Mouse (Mus musculus) olfactory bulb, adult 2 months (tissue): Measurements from ENCODE around the gene G3bp2. TPM values are rescaled to one million over a fixed set of nuclear protein-coding genes. Genes with fewer than 3 reads are reported as not detected.
A peak's percentile ranks its signal among the peaks of the same experiment; 100 is the strongest.

Source experiments
- H3K27ac ChIP-seq: fragments of 200-500 bp; 2 replicates; pipeline ENCODE4 v1.5.1; 2012; ENCODE audit warnings: low read depth, low read length; ENCODE audit not compliant: insufficient read depth
- H3K4me1 ChIP-seq: fragments of 200-500 bp; 2 replicates; pipeline ENCODE4 v1.6.1; 2012; ENCODE audit warnings: low read length; ENCODE audit not compliant: control insufficient read depth, insufficient read depth
- H3K4me3 ChIP-seq: fragments of 200-500 bp; 2 replicates; pipeline ENCODE4 v1.5.1; 2012; ENCODE audit warnings: mild to moderate bottlenecking, low read depth, low read length, moderate library complexity; ENCODE audit not compliant: insufficient read depth
- CTCF ChIP-seq: fragments of 200-500 bp; IDR thresholded peaks from 2 replicates; pipeline ENCODE4 v1.5.1; 2012; ENCODE audit warnings: low read depth, mild to moderate bottlenecking, low read length, moderate library complexity; ENCODE audit not compliant: insufficient read depth
- POLR2A ChIP-seq: fragments of 200-500 bp; IDR thresholded peaks from 2 replicates; pipeline ENCODE4 v1.6.1; 2012; ENCODE audit warnings: mild to moderate bottlenecking, low read depth, low read length, moderate library complexity; ENCODE audit not compliant: insufficient read depth
- WGBS: fragments of 180-500 bp; shearing (Covaris S2); methylation state at CpG from one replicate; pipeline ENCODE4 v1.1.7; 2018; 5-methylcytosine and 5-hydroxymethylcytosine counted together
- polyA plus RNA-seq: library from polyadenylated mRNA; stranded (reverse); fragments of >200 nt; gene quantifications from 2 replicates; pipeline ENCODE4 v1.2.4, GENCODE M21; 2012; ENCODE audit warnings: low replicate concordance; ENCODE audit not compliant: missing spikeins, insufficient read depth, insufficient read length

Gene G3bp2
- polyA plus RNA-seq, 1 experiment = 170 TPM

DNA sequence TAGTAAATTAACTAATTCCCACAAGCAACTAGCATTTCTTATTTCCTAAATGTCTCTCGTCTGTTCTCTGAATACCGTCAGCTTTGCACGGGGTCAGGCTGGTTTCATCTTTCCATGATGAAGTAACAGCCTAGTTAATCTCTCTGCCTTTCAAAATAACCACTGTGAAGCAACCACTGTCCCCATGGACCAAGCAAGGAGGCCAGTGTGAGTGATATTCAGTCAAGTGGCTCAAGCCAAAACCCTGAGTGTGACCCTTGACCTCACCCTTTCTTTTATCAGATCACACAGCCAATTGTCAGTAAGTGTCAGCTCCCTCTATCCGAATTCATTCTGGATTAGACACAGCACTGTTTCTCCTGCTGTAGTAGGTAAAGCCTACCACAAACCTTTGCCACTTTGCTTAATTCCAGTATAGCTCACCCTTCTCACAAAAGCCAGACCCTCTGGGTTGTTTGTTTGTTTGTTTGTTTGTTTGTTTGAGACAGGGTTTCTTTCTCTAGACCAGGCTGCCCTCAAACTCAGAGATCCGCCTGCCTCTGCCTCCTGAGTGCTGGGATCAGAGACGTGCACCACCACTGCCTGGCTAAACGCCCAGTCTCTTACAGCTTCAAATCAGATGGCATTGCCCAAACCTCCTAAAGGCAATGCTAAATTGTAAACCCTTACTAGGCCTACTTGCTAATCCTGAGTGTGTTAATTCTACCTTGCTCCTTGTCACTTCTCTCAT is 2.5 kb upstream of the G3bp2 start:
- no peak overlapping the region for H3K27ac ChIP-seq
- no peak overlapping the region for H3K4me3 ChIP-seq
- H3K4me1 ChIP-seq = 0 out of 2 replicates have a peak, but pooled peaks cover 2% of the 10 kb centered on the region
- no peak for TF ChIP-seq POLR2A
- no peak for TF ChIP-seq CTCF
- WGBS = 85% methylated on average over 7 of the region's 7 CpGs

DNA sequence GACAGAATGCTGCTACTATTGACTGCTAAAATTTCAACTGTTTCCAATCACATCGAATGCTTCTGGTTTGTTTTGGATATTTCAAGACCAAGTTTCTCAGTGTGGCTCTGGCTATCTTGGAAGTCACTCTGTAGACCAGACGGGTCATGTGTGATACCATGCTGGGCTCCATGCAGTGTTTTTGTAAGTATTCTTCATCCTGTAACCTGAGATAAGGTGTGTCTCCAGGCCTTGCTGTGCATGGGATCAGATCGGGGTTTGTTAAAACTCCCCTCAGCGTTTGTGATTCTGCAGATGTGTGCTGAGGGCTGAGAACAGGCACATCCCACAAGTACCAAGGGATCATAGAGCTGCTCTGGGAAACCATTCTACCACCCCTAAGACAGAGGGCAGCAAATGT is 1.7 kb upstream of the G3bp2 start:
- Histone ChIP-seq H3K27ac (no peak overlapping the region), H3K4me1 (0 out of 2 replicates have a peak, but pooled peaks cover 2% of the 10 kb centered on the region), H3K4me3 (no peak overlapping the region)
- no peak for TF ChIP-seq POLR2A
- no peak for TF ChIP-seq CTCF
- WGBS = 70% methylated on average over 4 of the region's 4 CpGs

DNA sequence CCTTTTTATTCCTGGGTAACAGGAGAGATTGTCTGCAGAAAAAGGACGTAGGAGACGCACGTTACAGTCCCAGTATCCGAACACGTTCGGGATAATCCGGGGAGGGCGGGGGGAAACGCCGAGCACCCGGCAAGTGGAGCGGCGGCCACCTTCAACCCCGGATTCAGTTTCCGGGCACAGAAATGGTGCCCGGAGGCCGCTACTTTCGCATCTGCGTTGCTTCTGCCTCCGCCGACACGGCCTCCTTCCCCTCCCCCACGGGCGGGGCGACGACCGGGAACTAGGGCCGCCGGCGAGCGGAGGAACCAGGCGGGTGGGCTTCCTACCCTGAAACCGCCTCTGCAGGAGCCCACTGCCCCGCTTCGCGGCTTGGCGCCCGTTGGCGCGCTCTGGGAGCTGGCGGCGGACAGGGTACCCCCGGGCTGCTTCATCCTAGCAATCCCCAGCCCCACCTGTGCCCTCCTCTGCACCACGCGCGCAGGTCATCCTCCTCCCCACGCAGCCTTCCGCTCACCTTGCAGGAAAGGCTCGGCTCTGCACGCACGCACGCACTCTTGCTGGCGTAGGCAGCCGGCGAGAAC is 608 bp downstream of the G3bp2 start:
- Histone ChIP-seq H3K4me1 (0 out of 2 replicates have a peak, but pooled peaks cover 2% of the 10 kb centered on the region), H3K4me3 (peak overlapping the region; percentile 70), H3K27ac (peak overlapping the region; percentile 86)
- TF ChIP-seq POLR2A (no peak), CTCF (no peak)
- under 1% methylated on average over 55 of the region's 55 CpGs for WGBS

DNA sequence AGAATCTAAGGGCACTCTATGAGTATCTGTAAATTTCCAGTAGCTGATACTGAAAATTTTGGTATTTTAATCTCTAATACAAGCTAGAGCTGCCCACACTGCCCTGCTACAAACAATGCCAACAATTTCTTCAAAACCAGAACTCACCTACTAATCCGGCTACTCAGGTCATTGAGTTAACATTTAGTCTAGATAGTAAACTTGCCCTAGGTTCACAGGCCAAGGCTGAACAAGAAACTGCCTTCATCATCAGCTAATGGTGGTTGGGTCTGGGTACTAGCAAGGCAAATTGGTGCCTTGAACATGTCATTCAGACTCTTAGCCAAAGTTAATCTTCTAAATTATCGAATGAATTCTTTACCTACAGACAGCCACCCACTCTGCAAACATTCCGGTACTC is 2.2 kb downstream of the G3bp2 start:
- no peak overlapping the region for H3K27ac ChIP-seq
- 0 out of 2 replicates have a peak, but pooled peaks cover 2% of the 10 kb centered on the region for H3K4me1 ChIP-seq
- 52% methylated on average over 3 of the region's 3 CpGs for WGBS
- TF ChIP-seq CTCF (no peak), POLR2A (no peak)
- no peak overlapping the region for H3K4me3 ChIP-seq

- 0 out of 2 replicates have a peak, but pooled peaks cover 2% of the 10 kb centered on the region for H3K4me1 ChIP-seq
- no peak overlapping the region for H3K27ac ChIP-seq
- 77% methylated on average over 1 of the region's 1 CpGs for WGBS
- no peak overlapping the region for H3K4me3 ChIP-seq
- TF ChIP-seq POLR2A (no peak), CTCF (no peak)
These were observed 3.1 kb downstream of the G3bp2 start for GRCm38 (mm10) chr5:92080400-92080799.

GRCm38 (mm10) chr5:92079304-92079703 is 4.2 kb downstream of the G3bp2 start:
- Histone ChIP-seq H3K4me1 (0 out of 2 replicates have a peak, but pooled peaks cover 2% of the 10 kb centered on the region), H3K27ac (no peak overlapping the region), H3K4me3 (no peak overlapping the region)
- no peak for TF ChIP-seq CTCF
- TF ChIP-seq POLR2A = no peak
- WGBS = 65% methylated on average over 1 of the region's 1 CpGs

DNA sequence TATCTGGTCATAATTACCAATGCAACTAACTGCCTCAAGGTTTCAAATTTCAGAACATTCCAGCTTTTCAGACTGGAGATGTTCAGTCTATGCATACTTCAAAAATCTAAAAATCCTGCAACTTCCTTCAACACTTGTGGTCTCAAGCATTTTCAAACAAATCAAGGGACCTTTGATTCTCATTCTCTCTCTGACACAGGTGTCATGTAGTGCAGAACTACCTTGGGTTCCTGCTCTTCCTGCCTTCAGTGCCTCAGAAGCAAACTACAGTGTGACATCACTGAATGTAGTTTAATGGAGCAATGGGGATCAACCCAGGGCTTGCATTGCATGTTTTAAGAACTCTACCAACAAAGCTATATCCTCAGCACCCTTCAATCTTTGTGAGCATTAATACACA is 4.8 kb downstream of the G3bp2 start:
- Histone ChIP-seq H3K27ac (no peak overlapping the region), H3K4me3 (no peak overlapping the region), H3K4me1 (peaks cover 5% of the 10 kb centered on the region)
- no peak for TF ChIP-seq POLR2A
- TF ChIP-seq CTCF = no peak

DNA sequence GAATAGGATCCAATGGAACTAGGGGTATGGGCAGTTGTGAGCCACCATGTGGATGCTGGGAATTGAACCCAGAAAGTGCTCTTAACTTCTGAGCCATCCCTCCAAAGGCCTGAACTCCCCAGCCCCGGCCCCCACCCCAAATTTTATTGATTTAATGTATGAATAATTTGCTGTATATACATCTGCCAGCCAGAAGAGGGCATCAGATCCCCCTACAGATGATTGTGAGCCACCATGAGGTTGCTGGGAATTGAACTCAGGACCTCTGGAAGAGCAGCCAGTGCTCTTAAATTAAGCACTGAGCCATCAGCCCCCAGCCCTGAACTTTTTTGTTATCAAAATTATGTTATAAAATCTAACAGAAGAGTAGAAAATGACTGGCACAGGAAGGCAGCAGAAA is 7.2 kb downstream of the G3bp2 start:
- Histone ChIP-seq H3K4me1 (peaks cover 6% of the 10 kb centered on the region), H3K4me3 (no peak overlapping the region), H3K27ac (no peak overlapping the region)
- 84% methylated on average over 1 of the region's 1 CpGs for WGBS
- TF ChIP-seq CTCF = no peak
- TF ChIP-seq POLR2A = no peak

DNA sequence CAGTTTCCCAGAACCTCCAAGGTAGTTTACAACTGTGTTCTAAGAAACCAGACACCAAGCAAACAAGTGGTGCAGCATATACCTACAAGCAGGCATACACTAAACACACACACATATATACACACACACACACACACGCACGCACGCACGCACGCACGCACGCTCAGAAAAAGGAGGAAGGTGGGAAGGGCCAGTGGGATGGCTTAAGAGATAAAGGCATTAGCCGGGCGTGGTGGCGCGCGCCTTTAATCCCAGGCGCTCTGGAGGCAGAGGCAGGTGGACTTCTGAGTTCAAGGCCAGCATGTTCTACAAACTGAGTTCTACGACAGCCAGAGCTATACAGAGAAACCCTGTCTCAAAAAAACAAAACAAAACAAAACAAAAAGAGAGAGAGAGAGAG is 9.5 kb downstream of the G3bp2 start:
- peaks cover 6% of the 10 kb centered on the region for H3K4me1 ChIP-seq

More for the DNA sequence above, 9.5 kb downstream of the G3bp2 start:
- TF ChIP-seq CTCF (no peak), POLR2A (no peak)
- whole genome bisulfite sequencing = 87% methylated on average over 14 of the region's 14 CpGs
- no peak overlapping the region for H3K27ac ChIP-seq
- H3K4me3 ChIP-seq = no peak overlapping the region
